Mouse (Mus musculus): ENCODE measurements around the gene Wasf2.

DNA sequence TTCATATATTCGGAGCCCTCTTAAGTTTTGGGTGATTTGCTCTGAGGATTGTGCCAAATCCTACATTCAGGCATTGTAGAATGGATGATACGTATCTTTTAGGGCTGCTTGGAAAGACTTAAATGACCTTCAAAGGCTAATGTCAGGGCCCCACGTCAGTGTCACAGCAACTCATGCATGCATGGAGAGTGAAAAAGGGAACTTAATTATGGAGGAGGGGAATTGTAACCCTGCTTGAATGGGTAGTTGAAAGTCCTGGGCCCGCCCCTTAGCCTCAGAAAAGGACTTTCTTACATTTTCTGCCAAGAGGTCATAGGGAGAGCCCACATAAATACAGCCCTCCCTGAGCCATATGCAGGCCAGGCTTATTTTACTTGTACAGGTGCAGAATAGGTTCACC, 29.3 kb downstream of the Wasf2 start:
- no peak for TF ChIP-seq POLR2A (IDR thresholded peaks at IDR 0.05; ENCODE audit: borderline replicate concordance, low read depth, low read length)
- TF ChIP-seq CTCF (IDR thresholded peaks at IDR 0.05; ENCODE audit: low read depth, low read length): no peak
